Mouse (Mus musculus) liver, postnatal 0 days (tissue): ENCODE measurements around the gene Cdkl2.

ENCODE experiments used
- CTCF ChIP-seq: sonication (generic); IDR thresholded peaks from 2 replicates; pipeline ENCODE4 v1.5.1; 2016; ENCODE audit warnings: antibody characterized with exemption, low read depth
- EP300 ChIP-seq: IDR thresholded peaks from 2 replicates; pipeline ENCODE4 v1.6.1; 2016; ENCODE audit warnings: antibody characterized with exemption, low read depth, mild to moderate bottlenecking

- peak; percentile 48 for TF ChIP-seq CTCF
- no peak for TF ChIP-seq EP300
Measured at GRCm38 (mm10) chr5:91962639-91963440, 80.8 kb downstream of the Cdkl2 start, which contains the start of gene Rchy1.
